Mouse (Mus musculus) urinary bladder, postnatal 14 days (tissue): Measurements from ENCODE around the gene Tmem159.

Source experiments
- DNase-seq: peaks from one replicate; pipeline ENCODE4 v3.0.0; 2021; ENCODE audit warnings: low spot score

Gene Tmem159

GRCm38 (mm10) chr7:120142743-120143142, 40.6 kb downstream of the Tmem159 start:
- DNase-seq: no peak

- no peak for DNase-seq
Measured at GRCm38 (mm10) chr7:120145191-120145590, 43.0 kb downstream of the Tmem159 start, which contains the start of gene Zp2. Gene Zp2, minus strand, starts transcription at chr7:120145291.

GRCm38 (mm10) chr7:120150257-120150656, 48.1 kb downstream of the Tmem159 start:
- no peak for DNase-seq

DNA sequence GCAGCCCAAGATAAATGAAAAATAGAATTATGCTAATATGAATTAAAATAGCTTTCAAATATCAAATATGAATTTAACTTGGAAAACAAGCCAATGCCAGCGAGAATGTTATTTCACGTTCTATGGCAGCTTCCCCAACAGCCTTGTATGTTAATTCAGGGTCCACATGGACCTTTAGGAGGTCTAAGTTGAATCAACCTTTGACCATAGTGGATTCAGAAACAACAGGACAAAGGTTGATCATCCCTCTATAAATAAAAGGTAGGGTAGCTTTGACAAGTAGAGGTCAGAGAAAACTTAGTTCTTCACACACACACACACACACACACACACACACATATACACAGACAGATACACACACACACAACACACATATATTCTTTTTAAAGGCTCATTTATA, 48.7 kb downstream of the Tmem159 start:
- DNase-seq: no peak

DNA sequence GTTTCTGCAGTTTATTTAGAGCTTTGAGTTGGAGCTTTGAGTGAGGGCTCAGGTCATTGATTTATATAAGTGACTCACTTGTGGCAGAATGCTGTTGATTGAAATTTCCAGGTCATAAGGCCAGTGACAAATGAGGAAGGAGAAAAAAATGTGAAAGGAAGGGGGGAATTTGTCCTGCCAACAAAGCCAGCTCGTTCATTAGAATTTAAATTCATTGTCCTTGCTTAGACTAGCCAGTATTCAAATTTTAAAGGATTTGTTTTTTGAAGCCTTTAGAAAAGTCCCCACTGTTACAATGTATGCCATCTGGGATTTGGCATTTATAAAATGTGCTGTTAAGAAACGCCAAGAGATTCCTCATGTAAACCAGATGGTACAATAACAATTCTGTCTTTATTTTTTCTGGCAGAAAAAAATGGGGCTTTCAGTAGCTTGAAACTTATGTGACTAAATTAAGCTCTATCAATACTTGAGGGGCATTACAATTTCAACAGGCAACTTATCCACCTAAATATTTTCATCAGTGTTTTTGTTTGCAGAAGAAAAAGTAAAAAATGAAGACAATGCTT, 54.8 kb downstream of the Tmem159 start:
- DNase-seq: no peak

DNA sequence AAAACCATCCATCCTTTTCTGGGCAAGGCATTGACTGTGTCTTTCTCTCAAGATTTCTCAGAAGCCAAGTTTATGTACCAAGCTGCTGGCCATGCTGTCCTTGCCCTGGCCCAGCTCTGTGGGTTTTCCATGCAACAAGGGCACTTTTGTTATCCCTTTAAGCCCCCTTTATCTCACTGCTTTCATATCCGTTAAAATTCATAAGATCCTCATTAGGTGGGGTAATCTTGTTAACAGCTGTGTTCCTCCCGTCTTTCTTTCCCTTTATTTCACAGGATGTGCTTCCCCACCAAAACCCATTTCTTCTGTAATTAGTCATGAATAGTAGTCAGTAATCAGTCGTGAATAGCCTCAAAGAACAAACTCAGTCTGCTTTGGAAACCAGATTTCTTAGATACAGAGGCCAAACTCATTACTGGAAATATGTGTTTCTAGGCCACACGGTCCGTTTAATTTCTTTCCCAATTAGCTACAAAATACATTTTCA, 55.5 kb downstream of the Tmem159 start:
- no peak for DNase-seq

GRCm38 (mm10) chr7:120158121-120158613, 56.0 kb downstream of the Tmem159 start:
- DNase-seq: no peak

- DNase-seq: no peak
Measured at GRCm38 (mm10) chr7:120163581-120164251, 61.6 kb downstream of the Tmem159 start.
